Mouse (Mus musculus) midbrain, embryonic 12.5 days (tissue): Measurements from ENCODE around the gene St3gal5. TPM values are rescaled to one million over a fixed set of nuclear protein-coding genes. Genes with fewer than 3 reads are reported as not detected.

Experiments
- ATAC-seq: fragments of 200-750 bp; cut with Nextera tagmentation; 2 replicates; pipeline ENCODE4 v1.8.0; 2017; ENCODE audit warnings: low read depth, moderate TSS enrichment, moderate library complexity; ENCODE audit not compliant: low FRiP score
- H3K27ac ChIP-seq: fragments of 300-500 bp; sonication (generic); replicated peaks from 2 replicates; pipeline ENCODE4 v1.5.1; 2016; ENCODE audit warnings: mild to moderate bottlenecking
- H3K27me3 ChIP-seq: fragments of 300-500 bp; sonication (generic); 2 replicates; pipeline ENCODE4 v1.6.1; 2016; ENCODE audit warnings: mild to moderate bottlenecking
- H3K36me3 ChIP-seq: fragments of 300-500 bp; sonication (generic); 2 replicates; pipeline ENCODE4 v1.6.1; 2016
- H3K4me1 ChIP-seq: fragments of 300-500 bp; sonication (generic); 2 replicates; pipeline ENCODE4 v1.6.1; 2016
- H3K4me2 ChIP-seq: fragments of 300-500 bp; sonication (generic); replicated peaks from 2 replicates; pipeline ENCODE4 v1.6.1; 2016; ENCODE audit warnings: mild to moderate bottlenecking, moderate library complexity
- H3K4me3 ChIP-seq: fragments of 300-500 bp; sonication (generic); 2 replicates; pipeline ENCODE4 v1.5.1; 2016; ENCODE audit warnings: mild to moderate bottlenecking
- H3K9ac ChIP-seq: fragments of 300-500 bp; sonication (generic); replicated peaks from 2 replicates; pipeline ENCODE4 v1.6.1; 2016; ENCODE audit warnings: mild to moderate bottlenecking, moderate library complexity
- H3K9me3 ChIP-seq: fragments of 300-500 bp; sonication (generic); 2 replicates; pipeline ENCODE4 v1.6.1; 2016; ENCODE audit warnings: mild to moderate bottlenecking
- WGBS: fragments of 180-500 bp; shearing (Covaris S2); methylation state at CpG from one replicate; pipeline ENCODE4 v1.1.7; 2016; 5-methylcytosine and 5-hydroxymethylcytosine counted together
- polyA plus RNA-seq: library from polyadenylated mRNA; unstranded; fragments of >200 nt; fragmentation: Nextera tagmentation; extraction: Ambion mirVana; gene quantifications from 2 replicates; pipeline ENCODE4 v1.2.1, GENCODE M21; 2016

Gene St3gal5
- polyA plus RNA-seq, 1 experiment from 2014 or later: 41.5 TPM

DNA sequence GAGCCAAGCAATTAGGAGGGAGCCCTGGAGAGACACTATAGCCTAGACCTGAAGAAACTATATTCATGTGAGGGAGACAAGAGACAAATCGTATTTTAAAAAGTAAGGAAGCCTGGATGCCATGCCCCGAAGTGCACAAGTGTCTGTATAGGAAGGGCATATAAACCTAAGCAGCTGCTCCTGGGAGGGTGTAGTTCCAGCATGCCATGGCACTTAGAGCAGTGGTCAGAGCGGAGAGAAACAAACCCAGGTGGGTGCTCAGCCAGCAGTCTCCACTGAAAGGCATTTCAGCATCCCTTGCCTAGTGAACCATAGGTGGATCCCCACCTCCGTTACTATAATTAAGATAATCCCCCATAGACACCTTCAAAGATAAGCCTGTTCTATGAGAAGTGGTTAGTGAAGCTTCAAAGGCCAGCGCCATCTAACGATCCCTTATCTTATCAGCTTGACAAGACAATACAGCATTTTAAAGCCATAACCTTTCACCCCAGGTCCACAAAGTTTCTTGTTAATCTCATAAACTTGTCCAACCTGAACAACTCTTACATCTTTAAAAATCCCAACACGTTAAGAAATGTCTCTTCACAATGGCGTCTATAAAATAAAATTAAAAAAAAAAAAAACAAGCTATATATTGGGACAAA, 20.1 kb downstream of the St3gal5 start:
- ATAC-seq: no peak
- no peak overlapping the region for H3K27ac ChIP-seq
- H3K36me3 ChIP-seq: no peaks in the 10 kb centered on the region
- no peak overlapping the region for H3K9ac ChIP-seq
- H3K4me2 ChIP-seq: no peak overlapping the region
- no peaks in the 10 kb centered on the region for H3K4me1 ChIP-seq
- no peaks in the 10 kb centered on the region for H3K9me3 ChIP-seq
- no peaks in the 10 kb centered on the region for H3K27me3 ChIP-seq
- H3K4me3 ChIP-seq: no peak overlapping the region
- WGBS: 72% methylated on average over 8 of the region's 8 CpGs

DNA sequence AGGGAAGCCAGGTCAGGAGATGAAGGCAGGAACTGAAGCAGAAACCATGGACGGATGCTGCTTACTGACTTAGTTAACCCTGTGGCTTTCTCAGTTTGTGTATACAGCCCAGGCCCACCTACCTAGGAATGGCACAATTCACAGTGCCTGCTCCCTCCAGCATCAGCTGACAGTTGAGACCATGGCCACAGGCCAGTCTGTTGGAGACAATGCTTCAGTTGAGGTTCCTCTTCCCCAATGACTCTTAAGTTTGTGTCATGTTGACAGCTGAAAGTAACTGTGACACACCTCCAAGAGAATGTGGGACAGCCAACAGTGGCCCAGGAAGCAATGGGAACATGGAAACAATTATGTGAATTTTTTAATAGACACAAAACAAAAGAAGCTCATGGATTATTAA, 22.5 kb downstream of the St3gal5 start:
- ATAC-seq: no peak
- Histone ChIP-seq H3K4me3 (no peak overlapping the region), H3K27ac (no peak overlapping the region), H3K4me2 (no peak overlapping the region), H3K9ac (no peak overlapping the region), H3K9me3 (no peaks in the 10 kb centered on the region), H3K36me3 (no peaks in the 10 kb centered on the region), H3K4me1 (no peaks in the 10 kb centered on the region), H3K27me3 (no peaks in the 10 kb centered on the region)
- 100% methylated on average over 1 of the region's 1 CpGs for WGBS

DNA sequence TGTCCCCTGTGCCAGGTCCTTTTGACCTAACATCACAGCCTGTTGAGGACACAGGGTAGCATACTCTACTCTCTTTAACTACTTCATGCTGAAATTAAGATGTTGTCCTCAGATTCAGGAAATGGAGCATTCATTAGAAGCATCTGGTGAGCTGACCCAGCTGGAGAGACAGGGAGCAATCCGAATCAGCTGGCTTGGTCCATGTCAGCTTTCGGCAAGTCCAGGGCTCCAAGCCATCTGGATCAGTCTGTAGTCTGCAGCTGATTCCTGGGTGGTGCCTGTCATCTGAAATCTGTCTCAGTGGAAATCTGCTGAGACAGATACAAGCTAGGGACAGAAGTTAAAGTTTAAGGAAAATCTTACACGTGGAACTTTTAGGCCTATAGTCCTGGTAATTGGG, 23.9 kb downstream of the St3gal5 start:
- no peaks in the 10 kb centered on the region for H3K4me1 ChIP-seq
- H3K36me3 ChIP-seq: no peaks in the 10 kb centered on the region
- no peak for ATAC-seq
- no peak overlapping the region for H3K9ac ChIP-seq
- H3K27me3 ChIP-seq: no peaks in the 10 kb centered on the region
- no peak overlapping the region for H3K27ac ChIP-seq
- no peak overlapping the region for H3K4me3 ChIP-seq
- H3K4me2 ChIP-seq: no peak overlapping the region
- 74% methylated on average over 3 of the region's 3 CpGs for WGBS
- H3K9me3 ChIP-seq: no peaks in the 10 kb centered on the region

DNA sequence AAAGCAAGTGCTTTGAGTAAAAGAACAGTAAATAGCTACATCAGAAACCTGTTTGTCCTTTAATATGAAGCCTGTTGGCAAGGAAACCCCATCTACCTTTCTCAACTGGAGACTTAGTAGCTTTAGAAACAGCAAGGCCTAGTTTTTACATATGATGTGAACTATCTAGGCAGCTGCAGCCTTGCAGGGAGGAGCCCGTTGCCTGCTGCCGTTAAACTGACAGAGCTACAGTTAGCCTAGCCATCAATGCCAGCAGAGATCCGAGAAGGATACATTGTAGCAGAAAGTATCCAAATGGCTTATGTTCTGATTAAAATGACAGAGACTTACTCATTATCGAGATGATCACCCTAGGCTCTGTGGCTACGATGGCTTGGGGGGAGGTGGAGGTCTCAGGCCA, 25.1 kb downstream of the St3gal5 start:
- H3K4me2 ChIP-seq: no peak overlapping the region
- WGBS: 95% methylated on average over 5 of the region's 5 CpGs

DNA sequence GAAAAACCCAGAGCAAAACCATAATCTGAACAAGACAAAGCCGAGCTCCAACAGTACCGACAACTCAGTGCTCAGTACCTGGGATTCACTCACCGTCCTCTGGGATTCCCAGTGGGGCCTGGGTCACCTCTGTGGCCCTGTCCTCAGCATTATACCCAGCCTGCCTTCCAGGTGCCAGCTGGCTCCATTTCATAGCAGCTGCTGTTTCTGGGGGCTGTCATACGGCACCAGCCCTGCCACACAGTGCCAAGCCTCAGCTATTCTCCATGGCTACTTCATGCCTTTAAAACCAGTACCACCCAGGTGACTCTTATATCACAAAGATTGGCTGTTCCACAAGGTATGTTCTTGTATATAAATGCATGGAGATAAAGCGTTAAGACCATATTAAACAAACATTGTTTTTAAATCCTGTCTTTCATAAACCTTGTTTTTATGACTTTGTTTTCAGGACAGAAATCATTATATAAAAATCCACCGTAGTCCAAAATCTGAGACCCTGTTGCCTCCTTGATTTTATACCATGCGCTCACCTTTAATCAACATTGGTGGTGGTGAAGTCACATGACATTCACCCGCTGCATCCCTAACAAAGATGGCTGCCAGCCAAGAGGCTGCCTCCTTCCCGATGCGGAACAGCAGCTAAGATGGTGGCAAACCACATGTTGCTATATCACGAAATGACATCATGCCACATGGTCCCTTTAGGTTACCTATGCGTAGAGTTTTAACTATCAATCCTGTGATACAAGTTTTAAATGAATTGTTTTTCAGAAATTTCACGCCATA, 27.1 kb downstream of the St3gal5 start:
- Histone ChIP-seq H3K4me2 (no peak overlapping the region), H3K4me1 (no peaks in the 10 kb centered on the region), H3K9me3 (no peaks in the 10 kb centered on the region), H3K27me3 (no peaks in the 10 kb centered on the region), H3K27ac (no peak overlapping the region), H3K4me3 (no peak overlapping the region), H3K9ac (no peak overlapping the region), H3K36me3 (no peaks in the 10 kb centered on the region; the same call in 1 of the 2 replicates)
- ATAC-seq: no peak
- WGBS: 95% methylated on average over 13 of the region's 13 CpGs

More for the DNA sequence above, 25.1 kb downstream of the St3gal5 start:
- Histone ChIP-seq H3K27me3 (no peaks in the 10 kb centered on the region), H3K27ac (no peak overlapping the region), H3K9ac (no peak overlapping the region), H3K9me3 (no peaks in the 10 kb centered on the region), H3K4me3 (no peak overlapping the region), H3K36me3 (no peaks in the 10 kb centered on the region), H3K4me1 (no peaks in the 10 kb centered on the region)
- no peak for ATAC-seq

DNA sequence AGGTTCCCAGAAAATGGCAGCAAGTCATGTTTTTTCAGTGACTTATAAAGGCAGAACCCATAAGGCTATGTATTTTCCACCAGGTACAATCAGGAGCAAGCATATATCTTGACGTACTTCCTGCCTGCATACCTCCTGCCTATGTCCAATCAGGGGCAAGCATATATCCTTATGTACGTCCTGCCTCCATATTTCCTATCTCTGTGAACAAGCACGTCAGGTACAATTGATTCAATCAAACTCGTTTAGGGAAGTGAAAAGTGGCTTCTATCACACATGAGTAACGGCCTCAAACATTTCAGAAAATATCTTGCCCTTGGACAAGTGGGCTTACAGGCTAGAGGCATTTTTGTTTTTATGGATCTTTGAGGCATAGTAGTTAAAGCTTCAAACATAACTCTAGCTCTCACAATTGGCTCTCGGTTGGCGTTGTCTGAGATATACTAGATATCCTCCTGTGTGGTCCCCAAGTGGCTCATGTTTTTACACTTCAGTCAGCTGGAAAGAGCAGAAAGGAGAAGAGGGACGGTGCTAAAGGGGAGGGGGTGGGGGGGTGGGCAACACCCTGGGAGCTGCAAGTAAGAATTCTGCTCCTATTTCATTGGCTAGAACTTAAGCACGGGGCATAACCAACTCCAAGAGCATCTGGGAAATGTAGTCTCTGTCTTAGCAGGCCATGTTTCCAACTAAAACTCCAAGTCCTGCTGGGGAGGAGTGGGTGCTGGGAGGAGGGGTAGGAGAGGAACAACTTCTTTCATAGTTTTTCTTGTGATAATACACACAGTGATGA, 28.9 kb downstream of the St3gal5 start:
- Histone ChIP-seq H3K27ac (no peak overlapping the region), H3K27me3 (no peaks in the 10 kb centered on the region), H3K4me3 (no peak overlapping the region), H3K4me2 (no peak overlapping the region), H3K36me3 (peaks cover 15% of the 10 kb centered on the region), H3K9me3 (no peaks in the 10 kb centered on the region), H3K9ac (no peak overlapping the region), H3K4me1 (no peaks in the 10 kb centered on the region)
- no peak for ATAC-seq
- WGBS: 86% methylated on average over 9 of the region's 9 CpGs

DNA sequence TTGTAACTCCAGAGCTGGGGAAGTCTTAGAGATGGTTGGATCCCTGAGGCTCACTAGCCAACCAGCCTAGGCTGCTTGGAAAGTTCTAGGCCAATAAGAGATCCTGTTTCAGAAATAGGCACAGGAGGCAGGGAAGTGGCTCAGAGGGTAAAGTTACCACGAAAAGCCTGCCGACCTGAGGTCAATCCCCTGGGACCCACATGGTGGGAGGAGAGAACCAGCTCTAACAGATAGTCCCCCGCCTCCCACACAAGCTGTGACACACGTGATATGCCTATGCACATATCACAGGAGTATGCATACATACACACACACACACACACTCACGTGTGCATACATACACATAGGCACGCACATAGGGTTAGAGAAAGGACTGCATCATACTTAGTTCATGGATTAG, 32.7 kb downstream of the St3gal5 start:
- Histone ChIP-seq H3K9ac (no peak overlapping the region), H3K36me3 (peaks cover 43% of the 10 kb centered on the region), H3K4me2 (no peak overlapping the region), H3K4me3 (no peak overlapping the region), H3K4me1 (no peaks in the 10 kb centered on the region), H3K27ac (no peak overlapping the region), H3K27me3 (no peaks in the 10 kb centered on the region), H3K9me3 (no peaks in the 10 kb centered on the region)
- WGBS: 85% methylated on average over 6 of the region's 6 CpGs
- ATAC-seq: no peak

DNA sequence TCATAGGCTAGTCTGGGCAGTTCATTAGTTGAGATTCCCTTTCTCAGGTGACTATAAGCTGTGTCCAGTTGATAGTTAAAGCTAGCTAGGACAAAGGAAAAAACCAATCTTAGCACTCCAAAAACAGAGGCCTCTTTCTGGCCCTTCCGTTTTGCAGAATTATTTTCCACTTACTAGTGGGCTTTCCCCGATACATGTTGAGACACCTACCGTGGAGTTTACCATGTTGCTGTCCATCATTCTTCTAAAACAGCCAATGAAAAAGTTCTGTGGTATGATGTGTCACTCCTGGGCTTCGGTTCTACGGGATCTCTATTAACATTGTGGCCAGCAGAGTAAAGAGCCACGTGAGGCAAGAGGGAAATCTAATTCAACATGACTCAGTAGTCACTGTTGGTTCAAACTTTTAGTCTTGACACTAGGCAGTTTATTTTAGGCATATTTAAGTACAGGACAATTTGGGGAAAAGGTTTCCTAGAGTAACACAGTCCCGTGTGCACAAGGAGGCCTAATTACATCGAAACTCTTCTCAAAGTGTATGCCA, 35.4 kb downstream of the St3gal5 start:
- no peak overlapping the region for H3K27ac ChIP-seq
- no peaks in the 10 kb centered on the region for H3K9me3 ChIP-seq
- H3K36me3 ChIP-seq: peaks cover 43% of the 10 kb centered on the region

DNA sequence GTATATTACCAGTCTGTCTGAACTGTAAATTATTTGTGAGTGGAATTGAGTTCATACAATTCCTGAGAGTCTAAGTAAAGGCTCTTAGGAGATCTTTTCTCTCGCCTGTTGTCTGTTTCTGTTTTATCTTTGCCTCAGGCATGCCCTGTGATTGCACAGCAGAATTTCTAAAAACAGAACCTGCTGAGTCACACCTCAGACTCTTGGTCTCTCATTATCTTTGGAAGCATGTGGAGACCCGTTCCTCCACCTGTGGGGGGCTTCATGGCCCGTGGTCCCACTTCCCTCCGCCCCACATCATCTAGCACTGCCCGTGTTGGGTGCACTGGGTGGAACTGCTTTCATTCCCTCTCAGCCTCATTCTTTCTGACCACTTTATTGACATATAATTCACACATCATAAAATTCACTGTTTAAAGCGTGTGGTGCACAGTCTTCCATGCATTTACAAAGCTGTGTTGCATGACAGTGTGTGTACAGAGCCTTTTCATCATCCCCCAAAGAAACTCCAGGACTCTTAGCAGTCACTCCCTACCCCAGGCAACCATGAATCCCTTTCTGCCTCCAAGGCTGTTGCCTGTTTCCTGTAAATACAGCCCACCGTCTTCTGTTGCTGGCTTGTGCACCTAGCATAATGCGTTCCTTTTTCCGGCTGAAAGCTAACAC, 37.6 kb downstream of the St3gal5 start:
- Histone ChIP-seq H3K27ac (no peak overlapping the region), H3K4me3 (no peak overlapping the region), H3K9ac (no peak overlapping the region), H3K4me1 (no peaks in the 10 kb centered on the region), H3K27me3 (no peaks in the 10 kb centered on the region), H3K36me3 (peaks cover 40% of the 10 kb centered on the region), H3K4me2 (no peak overlapping the region), H3K9me3 (no peaks in the 10 kb centered on the region)
- ATAC-seq: no peak
- WGBS: 89% methylated on average over 9 of the region's 9 CpGs

More for the DNA sequence above, 35.4 kb downstream of the St3gal5 start:
- no peak overlapping the region for H3K9ac ChIP-seq
- H3K27me3 ChIP-seq: no peaks in the 10 kb centered on the region
- 94% methylated on average over 8 of the region's 8 CpGs for WGBS
- H3K4me2 ChIP-seq: no peak overlapping the region
- H3K4me1 ChIP-seq: no peaks in the 10 kb centered on the region
- no peak overlapping the region for H3K4me3 ChIP-seq
- no peak for ATAC-seq

DNA sequence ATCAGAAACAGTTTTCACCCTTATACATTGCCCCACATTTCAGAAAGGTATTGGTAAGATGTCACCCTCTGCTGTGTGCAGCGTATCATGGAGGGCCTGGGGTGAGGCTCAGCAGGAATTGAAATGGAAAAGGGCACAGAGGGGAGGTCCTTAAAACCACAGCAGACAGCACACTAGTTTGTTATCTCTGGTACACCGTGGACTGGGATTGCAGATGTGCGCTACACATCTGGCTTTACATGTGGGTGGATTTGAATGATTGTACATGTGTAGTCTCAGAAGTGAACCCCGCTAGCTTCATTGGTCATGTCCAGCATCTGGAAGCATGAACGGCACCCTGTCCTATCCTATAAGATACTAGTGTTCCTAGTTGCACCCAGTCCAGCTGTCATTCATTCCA, 38.6 kb downstream of the St3gal5 start:
- Histone ChIP-seq H3K4me3 (no peak overlapping the region), H3K4me2 (no peak overlapping the region), H3K36me3 (peaks cover 31% of the 10 kb centered on the region), H3K27me3 (no peaks in the 10 kb centered on the region), H3K9ac (no peak overlapping the region), H3K4me1 (no peaks in the 10 kb centered on the region), H3K9me3 (no peaks in the 10 kb centered on the region), H3K27ac (no peak overlapping the region)
- ATAC-seq: no peak
- WGBS: 93% methylated on average over 5 of the region's 5 CpGs

DNA sequence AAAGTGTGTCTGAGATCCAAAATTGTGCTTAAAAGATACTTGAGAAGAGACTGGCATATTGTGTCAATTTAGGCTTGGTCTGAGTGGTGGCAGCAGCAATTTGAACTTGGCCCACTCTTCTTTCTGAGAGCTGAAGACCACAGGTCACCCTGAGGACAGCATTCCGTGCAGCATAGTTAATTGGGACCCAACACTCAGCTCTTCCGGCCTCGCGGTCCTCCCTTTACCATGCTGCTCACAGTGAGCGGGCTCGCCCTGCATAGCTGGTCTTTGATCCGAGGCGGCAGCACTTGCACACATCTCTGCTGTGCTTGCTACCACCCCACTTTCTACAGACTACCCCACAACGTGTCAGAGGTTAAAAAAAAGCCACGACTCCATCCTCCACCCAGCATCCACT, 39.2 kb downstream of the St3gal5 start:
- Histone ChIP-seq H3K27me3 (no peaks in the 10 kb centered on the region), H3K36me3 (peaks cover 28% of the 10 kb centered on the region), H3K4me2 (no peak overlapping the region), H3K9me3 (no peaks in the 10 kb centered on the region), H3K4me1 (no peaks in the 10 kb centered on the region), H3K9ac (no peak overlapping the region), H3K27ac (no peak overlapping the region), H3K4me3 (no peak overlapping the region)
- ATAC-seq: no peak
- 88% methylated on average over 10 of the region's 10 CpGs for WGBS
